Mouse (Mus musculus): ENCODE data around the gene Pltp. TPM values are rescaled to one million over a fixed set of nuclear protein-coding genes. Genes with fewer than 3 reads are reported as not detected.

Pltp gene
- polyA plus RNA-seq, 1 experiment from 2014 or later: 22.9 TPM

DNA sequence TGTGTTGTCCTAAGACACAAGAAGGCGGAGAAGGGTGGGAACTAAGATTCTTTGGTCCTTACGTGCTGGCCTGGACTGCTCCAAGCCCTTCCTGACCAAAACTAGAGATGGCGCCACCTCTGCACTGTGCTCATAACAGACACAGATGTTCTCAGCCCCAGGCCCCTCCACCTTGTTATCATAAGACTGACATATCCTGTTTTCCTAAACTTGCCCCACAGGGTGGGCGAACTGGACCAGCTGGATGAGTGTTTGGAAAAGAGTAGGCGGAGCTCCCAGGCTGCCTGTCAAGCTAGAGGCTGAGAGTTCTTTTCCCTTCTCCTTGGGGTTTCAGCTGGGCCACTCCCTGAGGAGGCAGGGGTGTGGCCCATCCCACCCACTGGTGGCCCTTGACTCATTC lies 39.8 kb downstream of the Pltp start:
- Histone ChIP-seq H3K4me2 (ENCODE audit: low read depth, severe bottlenecking) (no peak overlapping the region), H3K27me3 (ENCODE audit: control insufficient read depth, insufficient read depth, low read length) (no peaks in the 10 kb centered on the region), H3K4me3 (ENCODE audit: low read depth, low read length) (no peak overlapping the region), H3K36me3 (ENCODE audit: control insufficient read depth, insufficient read depth, low read length) (peaks cover 4% of the 10 kb centered on the region; the same call in 1 of the 2 replicates), H3K27ac (replicated peaks; ENCODE audit: low read depth, low read length) (no peak overlapping the region), H3K9me3 (ENCODE audit: control insufficient read depth, low read length) (no peaks in the 10 kb centered on the region), H3K9ac (ENCODE audit: low read length) (no peak overlapping the region), H3K4me1 (ENCODE audit: control insufficient read depth, insufficient read depth, low read length) (no peaks in the 10 kb centered on the region)
- WGBS: 82% methylated on average over 5 of the region's 5 CpGs
- ATAC-seq (ENCODE audit: insufficient number of reproducible peaks, low FRiP score, low TSS enrichment, low read depth) (no peak), DNase-seq (ENCODE audit: low spot score) (no peak)

DNA sequence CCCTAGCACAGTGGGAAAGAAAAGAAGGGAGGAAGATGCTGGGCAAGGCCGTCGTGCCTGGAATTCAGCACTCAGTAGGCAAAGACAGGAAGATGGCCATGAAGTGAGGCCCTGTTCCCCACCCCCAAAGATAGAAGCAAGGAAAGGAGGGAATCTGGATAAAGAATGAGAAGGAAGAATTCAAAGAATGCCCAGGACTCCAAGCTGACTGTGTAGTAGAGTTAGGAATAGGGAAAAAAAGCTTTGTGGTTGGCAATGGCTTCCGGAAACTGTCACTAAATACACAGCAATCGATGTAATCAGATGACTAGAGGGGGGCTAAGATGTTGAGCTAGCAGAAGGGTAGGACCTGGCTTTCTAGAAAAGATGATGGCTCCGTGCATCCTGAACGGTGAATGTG lies 40.3 kb downstream of the Pltp start:
- no peak overlapping the region for H3K27ac ChIP-seq (replicated peaks; ENCODE audit: low read depth, low read length)

DNA sequence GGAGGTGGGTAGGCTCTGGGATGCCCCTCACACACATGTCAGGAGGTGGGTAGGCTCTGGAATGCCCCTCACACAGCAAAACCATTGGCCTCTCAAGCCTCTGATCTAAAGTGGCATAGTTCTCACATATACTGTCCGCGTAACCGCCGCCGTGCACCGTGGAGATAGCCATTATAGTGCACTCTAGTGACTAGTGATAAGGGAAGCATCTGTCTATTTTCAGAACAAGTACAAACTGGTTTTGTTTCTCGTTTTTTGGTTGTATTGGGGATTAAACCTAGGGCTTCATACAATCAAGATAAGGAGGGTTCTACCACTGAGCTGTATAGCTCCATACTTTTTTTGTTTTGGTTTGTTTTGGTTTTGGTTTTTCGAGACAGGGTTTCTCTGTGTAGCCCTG lies 41.7 kb downstream of the Pltp start:
- 93% methylated on average over 8 of the region's 8 CpGs for WGBS
- no peak overlapping the region for H3K27ac ChIP-seq (replicated peaks; ENCODE audit: low read depth, low read length)

More for the DNA sequence above, 40.3 kb downstream of the Pltp start:
- no peaks in the 10 kb centered on the region for H3K9me3 ChIP-seq (ENCODE audit: control insufficient read depth, low read length)
- no peak overlapping the region for H3K9ac ChIP-seq (ENCODE audit: low read length)
- DNase-seq (ENCODE audit: low spot score): no peak
- H3K4me2 ChIP-seq (ENCODE audit: low read depth, severe bottlenecking): no peak overlapping the region
- peaks cover 4% of the 10 kb centered on the region; the same call in 1 of the 2 replicates for H3K36me3 ChIP-seq (ENCODE audit: control insufficient read depth, insufficient read depth, low read length)
- no peaks in the 10 kb centered on the region for H3K4me1 ChIP-seq (ENCODE audit: control insufficient read depth, insufficient read depth, low read length)
- ATAC-seq (ENCODE audit: insufficient number of reproducible peaks, low FRiP score, low TSS enrichment, low read depth): no peak
- no peak overlapping the region for H3K4me3 ChIP-seq (ENCODE audit: low read depth, low read length)
- 93% methylated on average over 6 of the region's 6 CpGs for WGBS
- H3K27me3 ChIP-seq (ENCODE audit: control insufficient read depth, insufficient read depth, low read length): no peaks in the 10 kb centered on the region

DNA sequence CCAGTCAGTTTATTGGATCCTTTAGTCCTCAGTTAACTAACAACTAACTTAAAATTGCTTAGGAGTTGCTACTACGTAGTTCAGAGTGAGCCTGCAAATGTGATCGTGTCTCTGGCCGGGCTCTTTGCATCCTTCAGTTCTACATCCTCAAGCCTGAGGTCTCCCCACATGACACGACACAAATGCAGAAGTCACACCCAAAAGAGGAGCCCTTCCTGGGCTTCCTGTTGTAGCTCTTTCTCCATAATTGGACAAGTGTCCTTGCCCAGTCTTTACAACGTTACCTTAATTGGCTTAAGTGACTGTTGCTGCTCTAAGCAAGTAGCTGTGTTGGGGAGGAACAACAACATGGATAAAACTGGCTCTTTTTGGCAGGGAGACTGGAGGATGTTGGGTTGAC lies 42.2 kb downstream of the Pltp start:
- no peaks in the 10 kb centered on the region for H3K4me1 ChIP-seq (ENCODE audit: control insufficient read depth, insufficient read depth, low read length)
- peaks cover 1% of the 10 kb centered on the region; the same call in 1 of the 2 replicates for H3K36me3 ChIP-seq (ENCODE audit: control insufficient read depth, insufficient read depth, low read length)
- no peak overlapping the region for H3K9ac ChIP-seq (ENCODE audit: low read length)
- ATAC-seq (ENCODE audit: insufficient number of reproducible peaks, low FRiP score, low TSS enrichment, low read depth): no peak
- no peak overlapping the region for H3K27ac ChIP-seq (replicated peaks; ENCODE audit: low read depth, low read length)
- H3K27me3 ChIP-seq (ENCODE audit: control insufficient read depth, insufficient read depth, low read length): no peaks in the 10 kb centered on the region
- H3K4me3 ChIP-seq (ENCODE audit: low read depth, low read length): no peak overlapping the region
- no peak overlapping the region for H3K4me2 ChIP-seq (ENCODE audit: low read depth, severe bottlenecking)
- WGBS: 86% methylated on average over 5 of the region's 5 CpGs
- no peaks in the 10 kb centered on the region for H3K9me3 ChIP-seq (ENCODE audit: control insufficient read depth, low read length)
- DNase-seq (ENCODE audit: low spot score): no peak

More for the DNA sequence above, 41.7 kb downstream of the Pltp start:
- H3K4me3 ChIP-seq (ENCODE audit: low read depth, low read length): no peak overlapping the region
- no peaks in the 10 kb centered on the region for H3K4me1 ChIP-seq (ENCODE audit: control insufficient read depth, insufficient read depth, low read length)
- H3K4me2 ChIP-seq (ENCODE audit: low read depth, severe bottlenecking): no peak overlapping the region
- DNase-seq (ENCODE audit: low spot score): no peak
- no peaks in the 10 kb centered on the region for H3K27me3 ChIP-seq (ENCODE audit: control insufficient read depth, insufficient read depth, low read length)
- no peak for ATAC-seq (ENCODE audit: insufficient number of reproducible peaks, low FRiP score, low TSS enrichment, low read depth)
- no peak overlapping the region for H3K9ac ChIP-seq (ENCODE audit: low read length)
- H3K9me3 ChIP-seq (ENCODE audit: control insufficient read depth, low read length): no peaks in the 10 kb centered on the region
- H3K36me3 ChIP-seq (ENCODE audit: control insufficient read depth, insufficient read depth, low read length): peaks cover 4% of the 10 kb centered on the region; the same call in 1 of the 2 replicates

DNA sequence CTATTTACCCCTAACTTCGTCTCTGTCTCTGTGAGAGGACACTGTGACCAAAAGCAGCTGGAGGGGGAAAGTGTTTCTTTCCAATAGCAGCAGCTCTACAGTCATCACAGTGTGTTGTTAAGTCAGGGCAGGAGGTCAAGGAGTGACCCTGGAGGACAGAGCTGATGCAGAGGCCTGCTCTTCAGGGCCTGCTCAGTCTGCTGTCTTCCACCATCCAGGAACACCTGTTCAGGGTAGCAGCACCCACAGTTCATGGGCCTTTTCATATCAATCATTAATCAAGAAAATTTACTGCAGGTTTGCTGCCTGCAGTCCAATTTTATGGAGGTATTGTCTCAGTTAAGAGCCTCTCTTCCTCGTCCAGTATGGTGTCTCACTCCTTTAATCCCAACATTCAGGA lies 44.0 kb downstream of the Pltp start:
- no peaks in the 10 kb centered on the region for H3K9me3 ChIP-seq (ENCODE audit: control insufficient read depth, low read length)
- no peak overlapping the region for H3K27ac ChIP-seq (replicated peaks; ENCODE audit: low read depth, low read length)
- no peaks in the 10 kb centered on the region for H3K4me1 ChIP-seq (ENCODE audit: control insufficient read depth, insufficient read depth, low read length)
- H3K4me3 ChIP-seq (ENCODE audit: low read depth, low read length): no peak overlapping the region
- no peak overlapping the region for H3K9ac ChIP-seq (ENCODE audit: low read length)
- whole genome bisulfite sequencing: 74% methylated on average over 2 of the region's 2 CpGs
- H3K27me3 ChIP-seq (ENCODE audit: control insufficient read depth, insufficient read depth, low read length): no peaks in the 10 kb centered on the region
- ATAC-seq (ENCODE audit: insufficient number of reproducible peaks, low FRiP score, low TSS enrichment, low read depth): no peak
- H3K4me2 ChIP-seq (ENCODE audit: low read depth, severe bottlenecking): no peak overlapping the region
- DNase-seq (ENCODE audit: low spot score): no peak
- no peaks in the 10 kb centered on the region for H3K36me3 ChIP-seq (ENCODE audit: control insufficient read depth, insufficient read depth, low read length)

DNA sequence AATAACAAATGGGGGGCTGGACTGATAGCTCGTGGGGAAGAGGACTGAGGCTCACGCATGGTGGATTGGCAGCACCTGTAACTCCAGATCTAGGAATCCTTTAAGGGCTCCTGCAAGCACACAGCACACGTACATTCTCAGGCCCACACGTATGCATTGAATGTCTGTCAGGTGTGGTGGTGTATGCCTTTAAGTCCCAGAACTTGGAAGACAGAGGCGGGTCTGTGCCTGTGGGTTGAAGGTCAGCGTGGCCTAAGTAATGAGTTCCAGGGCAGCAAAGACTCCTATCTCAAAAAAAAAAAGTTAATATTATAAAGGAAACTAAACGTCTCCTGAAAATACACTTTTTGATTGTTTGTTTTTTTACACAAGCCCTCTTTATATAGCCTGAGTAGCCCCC lies 50.9 kb downstream of the Pltp start:
- Histone ChIP-seq H3K4me3 (ENCODE audit: low read depth, low read length) (no peak overlapping the region), H3K4me1 (ENCODE audit: control insufficient read depth, insufficient read depth, low read length) (peaks cover 4% of the 10 kb centered on the region), H3K4me2 (ENCODE audit: low read depth, severe bottlenecking) (no peak overlapping the region), H3K9me3 (ENCODE audit: control insufficient read depth, low read length) (no peaks in the 10 kb centered on the region), H3K36me3 (ENCODE audit: control insufficient read depth, insufficient read depth, low read length) (no peaks in the 10 kb centered on the region), H3K27ac (replicated peaks; ENCODE audit: low read depth, low read length) (no peak overlapping the region), H3K9ac (ENCODE audit: low read length) (no peak overlapping the region), H3K27me3 (ENCODE audit: control insufficient read depth, insufficient read depth, low read length) (no peaks in the 10 kb centered on the region)
- ATAC-seq (ENCODE audit: insufficient number of reproducible peaks, low FRiP score, low TSS enrichment, low read depth) (no peak), DNase-seq (ENCODE audit: low spot score) (no peak)
- 82% methylated on average over 7 of the region's 7 CpGs for WGBS

DNA sequence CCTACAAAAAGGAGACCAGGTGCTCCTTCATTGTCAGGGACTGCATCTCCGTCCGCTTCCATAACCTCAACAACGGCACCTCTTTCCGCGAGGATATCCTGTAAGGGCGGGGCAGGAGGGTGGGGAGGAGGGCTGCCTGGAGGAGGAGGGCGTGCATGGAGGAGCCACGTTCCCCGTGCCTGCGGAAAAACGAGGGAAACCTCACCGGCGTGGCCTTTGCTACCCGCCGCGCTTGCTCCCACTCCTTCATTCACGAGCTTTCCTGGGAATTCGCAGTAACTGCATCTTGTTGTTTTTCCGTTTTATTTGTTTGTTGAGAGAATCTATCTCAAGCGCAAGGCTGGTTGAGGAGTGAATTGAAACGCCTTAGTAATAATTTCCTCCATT lies 52.2 kb downstream of the Pltp start:
- Histone ChIP-seq H3K27me3 (ENCODE audit: control insufficient read depth, insufficient read depth, low read length) (no peaks in the 10 kb centered on the region), H3K36me3 (ENCODE audit: control insufficient read depth, insufficient read depth, low read length) (peaks cover 5% of the 10 kb centered on the region; the same call in 1 of the 2 replicates), H3K9me3 (ENCODE audit: control insufficient read depth, low read length) (no peaks in the 10 kb centered on the region), H3K4me2 (ENCODE audit: low read depth, severe bottlenecking) (peak overlapping the region; percentile 84), H3K9ac (ENCODE audit: low read length) (peak overlapping the region; percentile 56), H3K27ac (replicated peaks; ENCODE audit: low read depth, low read length) (no peak overlapping the region), H3K4me3 (ENCODE audit: low read depth, low read length) (peak overlapping the region; percentile 86), H3K4me1 (ENCODE audit: control insufficient read depth, insufficient read depth, low read length) (peaks cover 4% of the 10 kb centered on the region)
- ATAC-seq (ENCODE audit: insufficient number of reproducible peaks, low FRiP score, low TSS enrichment, low read depth) (0 out of 2 replicates have a peak, but pooled peaks have one; percentile 18), DNase-seq (ENCODE audit: low spot score) (no peak)
- WGBS: 1% methylated on average over 21 of the region's 21 CpGs

DNA sequence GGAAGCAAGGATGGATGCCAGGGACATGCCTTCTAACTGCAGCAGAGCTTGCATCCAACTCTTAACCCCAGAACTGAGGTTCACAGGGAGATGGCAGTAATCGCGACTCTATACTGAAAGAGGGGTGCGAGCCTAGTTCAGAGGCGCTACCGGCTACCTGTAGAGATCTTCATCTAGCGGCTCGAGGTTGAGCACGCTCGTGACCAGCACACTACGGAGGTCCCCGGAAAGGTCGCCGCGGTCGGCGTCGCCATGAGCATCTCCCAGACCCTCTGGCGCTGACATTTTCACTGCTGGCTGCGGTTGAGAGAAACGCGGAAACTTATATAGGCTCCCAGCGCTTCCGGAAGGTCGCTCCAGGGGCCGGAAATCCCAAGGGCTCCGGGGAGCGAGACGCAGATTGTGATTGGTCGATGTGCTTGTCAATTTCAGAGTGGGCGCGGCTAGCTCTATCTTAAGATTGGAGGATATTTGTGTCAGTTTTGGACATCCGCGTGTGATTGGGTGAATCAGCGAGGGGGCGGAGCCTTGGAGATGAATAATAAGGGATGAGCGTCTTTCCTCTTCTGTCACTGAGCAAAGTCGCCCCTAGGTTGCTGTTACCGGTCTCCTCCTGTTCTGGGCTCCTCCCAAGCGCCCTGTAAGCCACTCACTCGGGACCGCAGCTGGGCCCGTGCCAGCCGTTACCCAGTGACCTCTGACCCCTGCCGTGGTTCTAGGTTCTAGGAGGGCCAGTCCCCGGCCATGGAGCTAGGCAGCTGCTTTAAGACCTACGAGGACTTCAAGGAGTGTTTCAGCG lies 52.8 kb downstream of the Pltp start, which contains the start of the genes Acot8 and Zswim3:
Gene Acot8, minus strand, starts transcription at position 350 of the 799 bp plus-strand sequence.
Gene Zswim3, plus strand, starts transcription at position 566 of the 799 bp plus-strand sequence.
- Histone ChIP-seq H3K4me2 (ENCODE audit: low read depth, severe bottlenecking) (peak within 1 kb of the TSS; percentile 84), H3K27me3 (ENCODE audit: control insufficient read depth, insufficient read depth, low read length) (no peaks in the 10 kb centered on the region), H3K36me3 (ENCODE audit: control insufficient read depth, insufficient read depth, low read length) (peaks cover 5% of the 10 kb centered on the region; the same call in 1 of the 2 replicates), H3K4me3 (ENCODE audit: low read depth, low read length) (peak within 1 kb of the TSS; percentile 86), H3K9ac (ENCODE audit: low read length) (peak within 1 kb of the TSS; percentile 78), H3K4me1 (ENCODE audit: control insufficient read depth, insufficient read depth, low read length) (peaks cover 4% of the 10 kb centered on the region), H3K9me3 (ENCODE audit: control insufficient read depth, low read length) (no peaks in the 10 kb centered on the region), H3K27ac (replicated peaks; ENCODE audit: low read depth, low read length) (0 out of 2 replicates have a peak within 1 kb of the TSS, but pooled peaks have one; percentile 14)
- under 1% methylated on average over 47 of the region's 47 CpGs for WGBS
- peak; percentile 97 for ATAC-seq (ENCODE audit: insufficient number of reproducible peaks, low FRiP score, low TSS enrichment, low read depth)
- peak; percentile 98 for DNase-seq (ENCODE audit: low spot score)
